Mouse (Mus musculus): ENCODE results near the gene Ankmy2.
A peak's percentile ranks its signal among the peaks of the same experiment; 100 is the strongest.
"Not testable (repeated sequence)": the region's sequence is repeated elsewhere in the genome, so short reads cannot be mapped to it uniquely, and the experiment has no call there.

Ankmy2 gene

DNA sequence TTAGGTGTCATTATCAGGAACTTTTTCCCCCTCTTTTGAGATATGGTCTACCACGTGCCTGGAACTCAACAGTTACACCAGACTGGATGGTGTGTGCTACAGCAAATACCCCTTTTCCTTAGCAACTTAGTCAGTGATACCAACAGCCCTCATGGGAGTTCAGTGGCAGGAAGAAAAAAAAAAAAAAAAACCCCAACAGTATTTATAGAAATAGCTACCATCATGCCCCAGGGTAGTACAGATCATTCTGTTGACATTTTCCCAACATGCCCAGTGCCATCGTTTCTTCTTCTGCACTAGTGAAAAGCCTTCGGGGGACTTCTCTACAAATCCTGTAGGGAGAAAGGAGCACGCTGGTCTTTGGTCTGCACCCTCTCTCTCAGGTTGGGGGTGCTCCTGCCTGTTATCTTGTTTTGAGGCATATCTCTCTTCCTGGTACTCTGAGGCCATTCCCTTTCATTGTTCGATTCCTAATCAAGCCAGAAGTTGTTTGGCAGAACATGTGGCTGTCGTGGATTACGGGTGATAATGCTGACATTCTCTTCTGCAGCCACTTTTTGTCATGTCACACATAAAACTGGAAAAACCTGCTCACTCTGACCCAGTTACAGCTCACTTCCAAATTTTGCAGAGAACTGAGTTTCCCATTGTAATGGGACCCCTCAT is 7.3 kb downstream of the Ankmy2 start:
- no peak for DNase-seq

DNA sequence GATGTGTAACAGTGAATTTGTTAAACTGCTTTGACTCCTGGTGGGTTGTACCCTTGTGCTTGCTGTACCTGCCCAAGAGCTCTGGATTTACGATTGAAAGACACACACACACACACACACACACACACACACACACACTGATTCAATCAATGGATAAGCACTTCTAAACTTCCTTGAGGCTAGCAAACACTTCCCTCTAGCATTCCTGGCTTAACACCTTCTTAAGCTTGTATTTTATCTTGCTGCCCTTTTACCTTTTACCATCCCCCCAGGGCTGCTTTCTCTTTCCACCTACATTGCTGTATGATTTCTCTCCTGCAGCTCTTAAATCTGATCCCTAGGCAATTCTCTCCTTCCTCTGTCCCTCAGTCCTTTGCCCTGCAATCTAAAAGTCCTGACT is 8.4 kb downstream of the Ankmy2 start:
- DNase-seq, result no peak

DNA sequence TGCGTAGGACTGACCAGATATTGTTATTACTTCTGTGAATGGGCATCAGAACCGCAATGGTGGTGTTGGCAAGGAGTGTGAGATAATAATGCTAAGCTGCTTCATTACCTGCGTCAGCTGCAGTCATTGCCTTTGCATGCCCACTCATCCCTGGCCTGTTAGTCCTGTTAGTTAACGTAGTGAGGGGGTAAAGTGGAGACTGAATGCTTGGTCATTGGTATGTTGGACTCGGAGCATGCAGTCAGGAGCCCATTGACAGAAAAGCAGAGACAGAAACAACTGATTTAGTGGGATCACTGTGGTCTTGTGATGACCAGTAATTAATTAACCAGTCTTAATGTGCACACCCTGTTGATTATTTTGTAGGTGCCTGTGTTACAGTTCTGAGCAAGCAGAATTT is 20.3 kb downstream of the Ankmy2 start:
- DNase-seq, result no peak

DNA sequence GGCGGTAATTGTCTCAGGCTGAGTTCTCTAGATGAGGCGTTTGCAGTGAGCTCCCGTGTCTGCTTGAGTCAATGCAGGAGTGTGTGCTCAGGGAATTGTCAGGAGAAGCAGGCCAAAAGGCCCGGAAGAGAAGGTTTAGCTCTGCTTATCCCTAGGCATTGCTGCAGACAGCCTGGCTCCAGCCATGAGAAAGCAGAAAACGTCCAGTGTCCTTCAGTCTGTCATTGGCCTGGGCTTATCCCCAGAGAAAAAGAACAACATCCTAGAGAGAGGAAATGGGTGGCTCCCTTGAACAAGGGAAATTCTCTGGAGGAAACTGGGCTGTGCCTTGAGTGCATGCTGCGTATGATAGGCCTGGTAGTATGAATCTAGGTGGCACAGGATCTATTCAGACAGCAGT is 25.7 kb downstream of the Ankmy2 start:
- no peak for DNase-seq

DNA sequence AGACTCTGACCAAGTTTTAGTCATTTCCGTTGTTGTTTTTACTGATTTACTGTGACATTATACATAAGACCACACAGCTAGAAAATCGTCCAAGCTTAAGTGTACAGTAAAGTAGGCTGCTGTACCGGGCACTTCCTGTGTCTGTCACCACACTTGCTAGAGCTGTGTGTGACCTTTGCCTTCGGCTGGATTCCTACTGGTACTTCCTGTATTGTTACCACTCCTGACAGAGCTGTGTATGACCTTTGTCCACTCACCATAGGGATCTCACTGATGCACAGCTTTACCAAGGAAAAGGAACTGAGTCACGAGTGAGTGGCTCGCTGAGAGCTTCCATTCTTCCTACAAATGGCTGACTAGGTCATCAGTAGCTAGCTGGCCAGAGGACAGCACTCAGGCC is 30.2 kb downstream of the Ankmy2 start:
- DNase-seq, result no peak

GRCm38 (mm10) chr12:36189610-36190009 is 32.7 kb downstream of the Ankmy2 start:
- DNase-seq, result peak; percentile 57

DNA sequence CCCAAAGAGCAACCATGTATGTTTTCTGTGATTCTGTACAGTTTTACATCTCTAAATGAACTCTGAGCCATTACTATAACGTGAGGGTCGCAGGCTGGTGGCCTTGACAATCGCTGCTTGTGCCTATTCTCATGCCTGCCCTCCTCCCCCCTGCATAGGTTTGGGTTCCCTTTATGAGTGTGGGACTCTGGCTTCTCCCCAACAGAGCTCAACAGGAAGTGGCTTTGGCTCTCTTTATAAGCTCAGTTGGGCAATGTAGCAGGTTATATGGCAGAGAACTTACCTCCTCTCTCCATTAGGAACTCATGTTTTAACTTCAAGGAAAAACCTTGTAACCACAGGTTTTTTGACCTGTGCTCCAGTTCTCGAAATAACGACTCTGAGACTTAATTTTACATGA is 33.4 kb downstream of the Ankmy2 start:
- no peak for DNase-seq

- no peak for DNase-seq
Measured at GRCm38 (mm10) chr12:36194976-36195375, 38.1 kb downstream of the Ankmy2 start.

DNA sequence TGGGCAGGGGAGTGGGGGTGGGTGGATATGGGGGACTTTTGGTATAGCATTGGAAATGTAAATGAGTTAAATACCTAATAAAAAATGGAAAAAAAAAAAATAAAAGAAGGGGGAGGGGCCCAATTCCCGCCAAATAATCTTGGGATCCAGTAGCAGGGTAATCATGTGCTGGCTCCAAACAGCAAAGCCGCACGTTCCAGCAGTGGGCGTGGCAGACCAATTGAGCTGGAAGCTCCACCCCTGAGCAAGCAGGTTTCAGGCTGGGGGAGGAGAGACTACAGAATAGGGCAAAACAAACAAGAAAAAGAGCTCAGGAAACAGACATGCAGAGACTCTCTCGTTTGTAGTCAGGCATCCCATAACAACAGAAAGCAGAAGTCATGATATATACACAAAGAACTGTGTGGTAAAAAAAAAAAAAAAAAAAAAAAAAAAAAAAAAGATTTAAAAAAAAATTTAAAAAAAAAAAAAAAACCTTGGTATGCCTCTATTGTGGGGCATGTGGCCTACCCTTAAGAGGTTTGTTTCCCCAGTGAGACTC is 48.7 kb downstream of the Ankmy2 start:
- DNase-seq, result not testable (repeated sequence)

DNA sequence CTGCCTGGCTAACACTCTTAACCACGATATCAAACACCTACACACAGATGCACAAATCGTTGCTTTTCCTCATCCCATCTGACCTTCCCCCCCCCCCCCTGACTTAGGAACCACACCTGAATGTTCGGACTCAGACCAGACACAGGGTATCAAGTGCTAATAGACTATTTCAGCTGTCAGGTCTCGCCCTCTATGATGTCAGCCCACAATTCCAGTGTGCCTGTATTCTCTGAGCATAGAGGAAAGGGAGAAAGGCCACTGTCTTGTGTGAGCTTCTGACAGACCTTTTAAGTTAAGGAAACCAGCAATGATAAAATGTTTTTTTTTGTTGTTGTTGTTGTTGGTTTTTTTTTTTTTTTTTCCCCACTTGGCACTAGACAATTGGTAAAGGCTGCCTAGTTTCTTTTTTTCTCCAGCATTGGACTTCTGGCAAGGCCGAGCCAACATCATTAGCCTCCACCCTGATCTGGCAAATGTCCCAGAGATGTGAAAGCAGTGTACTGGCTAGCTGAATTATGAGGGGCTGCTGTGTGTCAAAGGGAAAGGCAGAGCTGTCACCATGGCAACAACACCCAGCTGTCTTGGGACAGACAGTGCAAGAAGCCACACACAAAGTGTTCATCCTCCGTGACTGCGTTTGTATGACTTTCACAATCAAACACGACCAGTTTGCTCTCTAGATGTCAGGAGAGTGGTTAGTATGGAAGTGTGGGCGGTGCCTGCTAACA is 50.3 kb downstream of the Ankmy2 start:
- peak; percentile 79 for DNase-seq

DNA sequence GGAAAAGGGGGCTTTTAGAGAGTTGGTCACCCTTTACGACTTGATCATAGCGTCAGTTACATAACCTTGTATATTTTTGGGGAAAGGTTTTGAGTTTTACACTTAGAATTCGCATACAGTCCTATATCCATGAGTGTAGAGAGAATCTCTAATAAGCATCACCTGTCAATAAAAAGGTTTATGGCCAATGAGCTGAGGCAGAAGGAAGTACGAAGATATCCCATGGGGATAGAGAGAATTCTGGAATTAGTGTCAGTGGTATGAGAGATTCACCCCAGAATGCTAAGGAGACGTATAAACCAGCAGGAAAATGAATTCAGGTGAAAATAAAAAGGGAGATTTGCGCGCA is 50.9 kb downstream of the Ankmy2 start:
- DNase-seq, result no peak

- no peak for DNase-seq
Measured at GRCm38 (mm10) chr12:36208456-36208855, 51.5 kb downstream of the Ankmy2 start.

DNA sequence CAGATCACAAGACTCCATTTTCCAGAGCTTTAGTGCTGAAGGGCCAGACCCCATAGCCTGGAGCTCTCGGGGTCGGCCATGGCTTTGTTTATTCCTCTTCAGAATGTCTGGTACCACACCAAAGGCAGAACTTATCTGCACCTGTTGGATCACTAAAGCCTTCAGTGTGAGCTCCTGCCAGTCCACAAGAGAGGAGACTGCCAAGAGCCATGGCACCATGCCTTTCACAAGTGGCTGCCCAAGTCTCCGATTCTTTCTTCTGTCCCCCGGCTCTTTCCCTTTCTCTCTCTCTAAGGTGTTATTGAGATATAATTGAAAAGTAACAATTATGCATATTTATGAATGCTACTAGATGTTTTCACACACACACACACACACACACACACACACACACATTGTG is 53.2 kb downstream of the Ankmy2 start:
- DNase-seq, result no peak

DNA sequence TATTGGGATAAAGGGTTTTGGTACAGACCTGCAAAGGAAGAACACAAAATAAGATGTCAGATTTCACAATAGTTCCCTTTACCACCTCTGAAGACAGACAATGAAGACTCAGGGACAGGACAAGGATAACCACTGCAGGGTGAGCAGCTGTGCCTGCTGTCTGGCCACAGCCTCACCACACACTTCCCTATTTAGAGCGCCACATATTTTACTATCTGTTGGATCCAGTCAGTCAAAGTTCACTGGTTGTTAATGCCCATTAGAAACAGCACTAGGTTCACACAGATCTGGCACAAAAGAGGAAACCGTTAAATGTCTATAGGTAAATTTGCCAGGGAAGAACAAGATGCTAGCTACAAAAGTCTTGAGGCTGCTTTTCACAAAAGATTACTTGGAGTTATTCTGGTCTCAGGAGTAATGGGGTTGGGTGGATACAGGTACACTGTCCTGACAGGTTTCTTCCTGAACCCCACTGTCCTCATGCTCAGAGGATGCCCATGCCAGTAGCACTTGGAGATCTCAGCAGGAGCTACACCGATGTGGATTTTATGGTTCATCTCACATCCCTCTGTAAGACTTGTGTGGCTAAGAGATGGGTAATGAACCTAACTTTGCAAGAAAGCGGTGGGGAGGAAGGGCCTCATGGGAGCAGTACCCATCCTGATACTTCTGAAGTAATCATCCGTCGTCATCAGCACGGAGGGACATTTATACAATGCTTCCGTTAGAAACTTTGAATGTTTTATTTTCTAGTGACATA is 57.7 kb downstream of the Ankmy2 start:
- DNase-seq, result no peak

DNA sequence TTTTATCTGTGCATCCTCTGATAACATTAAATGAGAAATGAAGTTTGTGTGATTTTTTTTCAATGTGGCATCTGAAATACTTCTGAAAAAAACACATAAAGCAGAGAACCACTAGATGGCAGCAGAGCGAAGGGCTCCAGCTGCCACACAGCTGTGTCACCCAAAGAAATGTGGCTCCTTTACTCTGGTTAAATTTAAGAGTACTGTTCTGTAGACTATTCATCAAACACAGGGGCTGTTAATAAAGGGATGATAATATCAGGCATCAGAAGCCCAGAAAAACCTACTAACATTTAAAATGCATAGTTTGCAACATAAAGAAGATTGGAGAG is 58.2 kb downstream of the Ankmy2 start:
- DNase-seq, result peak; percentile 74

- no peak for DNase-seq
Measured at GRCm38 (mm10) chr12:36216230-36216629, 59.3 kb downstream of the Ankmy2 start.

GRCm38 (mm10) chr12:36216905-36217304 is 60.0 kb downstream of the Ankmy2 start:
- DNase-seq, result no peak

DNA sequence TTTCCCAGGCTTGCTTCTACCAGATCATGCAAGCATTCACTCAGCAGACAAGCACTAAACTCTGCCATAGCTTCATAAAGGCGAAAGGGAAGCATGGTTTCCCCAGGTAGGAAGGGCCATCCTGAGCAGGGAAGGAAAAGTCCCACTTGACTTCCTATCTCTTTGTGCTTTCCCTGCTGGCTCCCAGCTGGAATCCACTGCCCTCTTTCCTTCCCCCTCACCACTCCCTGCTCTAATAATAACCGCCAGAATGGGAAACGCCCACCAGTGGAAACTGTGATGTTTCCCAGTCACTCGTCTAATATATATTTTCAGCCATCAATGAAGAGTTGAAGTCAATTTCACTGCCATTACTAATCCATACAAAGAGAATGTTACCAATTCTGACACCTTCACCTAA is 67.5 kb downstream of the Ankmy2 start:
- DNase-seq, result no peak

- DNase-seq, result no peak
Measured at GRCm38 (mm10) chr12:36231386-36231785, 74.5 kb downstream of the Ankmy2 start.

- DNase-seq, result no peak
Measured at GRCm38 (mm10) chr12:36241171-36241570, 84.3 kb downstream of the Ankmy2 start.

Data from kidney, postnatal 10 days (tissue).